ENCODE assay signal across 12 mouse cellular contexts in genomic region chr8:88049091-88049490, GRCm38 (mm10).
DNase-seq lines count a peak whose midpoint lies in the region; ATAC-seq and TF ChIP-seq lines count a peak whose summit lies in the region.
"Had no signal": no experiment of that assay in that cellular context is flagged by ENCODE, and none has a peak within 500 bp of the region (broad histone marks: within the 10 kb centered on the region; RNA-seq: fewer than 3 reads in every experiment).

No protein-coding gene starts in this region.

- ATAC-seq in intestine, embryonic 14.5 days (replicated peaks; ENCODE audit: low FRiP score, low TSS enrichment, low read depth), result no peak
- ATAC-seq in intestine, postnatal 0 days, result no peak
- ATAC-seq in hindbrain, embryonic 12.5 days (ENCODE audit: low FRiP score), result no peak

- no peak overlapping the region for H3K4me3 ChIP-seq in intestine, embryonic 14.5 days (ENCODE audit: low read depth, low read length)
- no peak overlapping the region for H3K4me3 ChIP-seq in intestine, postnatal 0 days (ENCODE audit: low read depth, low read length)
- no peak overlapping the region for H3K4me3 ChIP-seq in hindbrain, embryonic 12.5 days
- H3K4me3 ChIP-seq: hindbrain, embryonic 15.5 days; lung, embryonic 15.5 days had no signal

- WGBS in intestine, embryonic 14.5 days, result 43% methylated on average over 5 of the region's 5 CpGs
- WGBS in intestine, postnatal 0 days, result 61% methylated on average over 5 of the region's 5 CpGs
- 78% methylated on average over 5 of the region's 5 CpGs for WGBS in hindbrain, embryonic 12.5 days

- no peak for TF ChIP-seq CTCF in intestine, postnatal 0 days (IDR thresholded peaks at IDR 0.05; ENCODE audit: low read depth)

- no peak overlapping the region for H3K9ac ChIP-seq in intestine, embryonic 14.5 days (ENCODE audit: low read length)
- H3K9ac ChIP-seq in intestine, postnatal 0 days (ENCODE audit: low read depth, low read length), result no peak overlapping the region
- H3K9ac ChIP-seq in hindbrain, embryonic 12.5 days, result no peak overlapping the region
- H3K9ac ChIP-seq: hindbrain, embryonic 15.5 days; lung, embryonic 15.5 days had no signal

- no peaks in the 10 kb centered on the region for H3K27me3 ChIP-seq in intestine, embryonic 14.5 days (replicated peaks; ENCODE audit: control insufficient read depth, insufficient read depth, low read length)
- H3K27me3 ChIP-seq in intestine, postnatal 0 days (replicated peaks; ENCODE audit: control insufficient read depth, insufficient read depth, low read length), result no peaks in the 10 kb centered on the region
- no peaks in the 10 kb centered on the region for H3K27me3 ChIP-seq in hindbrain, embryonic 12.5 days
- H3K27me3 ChIP-seq: hindbrain, embryonic 15.5 days; lung, embryonic 15.5 days had no signal

- no peak overlapping the region; the same call in 1 of the 2 replicates for H3K27ac ChIP-seq in intestine, embryonic 14.5 days (ENCODE audit: low read depth)
- H3K27ac ChIP-seq in intestine, postnatal 0 days (ENCODE audit: low read depth, low read length), result no peak overlapping the region
- H3K27ac ChIP-seq in hindbrain, embryonic 12.5 days, result no peak overlapping the region
- H3K27ac ChIP-seq: hindbrain, embryonic 15.5 days; lung, embryonic 15.5 days had no signal

- no peak overlapping the region for H3K4me2 ChIP-seq in intestine, embryonic 14.5 days (ENCODE audit: low read length)
- H3K4me2 ChIP-seq in intestine, postnatal 0 days (replicated peaks; ENCODE audit: low read depth), result no peak overlapping the region
- no peak overlapping the region for H3K4me2 ChIP-seq in hindbrain, embryonic 12.5 days (replicated peaks)
- H3K4me2 ChIP-seq: hindbrain, embryonic 15.5 days; lung, embryonic 15.5 days had no signal

- H3K36me3 ChIP-seq in intestine, embryonic 14.5 days (ENCODE audit: control insufficient read depth, insufficient read depth, low read length), result no peaks in the 10 kb centered on the region
- no peaks in the 10 kb centered on the region for H3K36me3 ChIP-seq in intestine, postnatal 0 days (ENCODE audit: control insufficient read depth, insufficient read depth)
- no peaks in the 10 kb centered on the region for H3K36me3 ChIP-seq in hindbrain, embryonic 12.5 days
- H3K36me3 ChIP-seq: hindbrain, embryonic 15.5 days; lung, embryonic 15.5 days had no signal

- H3K4me1 ChIP-seq in intestine, embryonic 14.5 days (replicated peaks; ENCODE audit: control insufficient read depth, insufficient read depth, low read length), result peaks cover 10% of the 10 kb centered on the region; the same call in 1 of the 2 replicates
- H3K4me1 ChIP-seq in intestine, postnatal 0 days (replicated peaks; ENCODE audit: control insufficient read depth, insufficient read depth, low read length), result no peaks in the 10 kb centered on the region
- H3K4me1 ChIP-seq in hindbrain, embryonic 12.5 days, result no peaks in the 10 kb centered on the region
- H3K4me1 ChIP-seq: hindbrain, embryonic 15.5 days had no signal

- DNase-seq in intestine, embryonic 14.5 days (ENCODE audit: low spot score), result peak; percentile 58
- peak; percentile 39 for DNase-seq in adrenal gland, postnatal 10 days
- DNase-seq in cerebellum, postnatal 10 days, result peak; percentile 83 to 84
- peak; percentile 77 to 86 for DNase-seq in kidney, postnatal 25 days
- no peak for DNase-seq in right cerebral cortex, postnatal 25 days
- no peak for DNase-seq in spleen, postnatal 4 days (ENCODE audit: low spot score in 2 of 2)
- DNase-seq: right cerebral cortex, postnatal 14 days; thymus, postnatal 36 days had no signal

- H3K9me3 ChIP-seq in intestine, embryonic 14.5 days (ENCODE audit: control insufficient read depth, low read length), result no peaks in the 10 kb centered on the region
- H3K9me3 ChIP-seq in intestine, postnatal 0 days (ENCODE audit: control insufficient read depth), result no peaks in the 10 kb centered on the region
- no peaks in the 10 kb centered on the region for H3K9me3 ChIP-seq in hindbrain, embryonic 12.5 days (replicated peaks)
- H3K9me3 ChIP-seq: hindbrain, embryonic 15.5 days; lung, embryonic 15.5 days had no signal

Comparison
In these comparisons a context has a peak if more than half of its experiments do, and no peak if none do; other contexts are left out.
1. DNase-seq: peak in intestine, embryonic 14.5 days (single experiment), adrenal gland, postnatal 10 days (single experiment), cerebellum, postnatal 10 days (2 of 2) and kidney, postnatal 25 days (2 of 2); none in right cerebral cortex, postnatal 25 days (single experiment) and spleen, postnatal 4 days (0 of 2).